Mouse (Mus musculus) kidney, adult 2 months (tissue): ENCODE data around the gene Gng11.

Experiments
- CTCF ChIP-seq: fragments of 200-500 bp; conservative IDR thresholded peaks from 2 replicates; pipeline ENCODE4 v1.5.1; 2011; ENCODE audit warnings: low read depth, mild to moderate bottlenecking, control low read depth, low read length, moderate library complexity, mixed read lengths; ENCODE audit not compliant: insufficient read depth, insufficient read length
- POLR2A ChIP-seq: fragments of 200-500 bp; IDR thresholded peaks from one replicate; pipeline ENCODE4 v1.6.1; 2011; ENCODE audit warnings: low read depth, low read length, control low read depth

- TF ChIP-seq POLR2A (no peak), CTCF (no peak)
These were observed 22.7 kb downstream of the Gng11 start for GRCm38 (mm10) chr6:4026367-4026766.
